Mouse (Mus musculus): ENCODE measurements around the gene Pla2g3. TPM values are rescaled to one million over a fixed set of nuclear protein-coding genes. Genes with fewer than 3 reads are reported as not detected.

The Pla2g3 gene
- polyA plus RNA-seq, 1 experiment = 0.87 TPM

- no peak for DNase-seq (ENCODE audit: low read depth, low spot score)
- WGBS = 75% methylated on average over 5 of the region's 5 CpGs
Measured at GRCm38 (mm10) chr11:3489036-3489435, 952 bp downstream of the Pla2g3 start.

GRCm38 (mm10) chr11:3492748-3493147 lies 4.7 kb downstream of the Pla2g3 start:
- DNase-seq (ENCODE audit: low read depth, low spot score) = no peak
- 42% methylated on average over 4 of the region's 4 CpGs for WGBS

GRCm38 (mm10) chr11:3494857-3495256 lies 6.8 kb downstream of the Pla2g3 start:
- no peak for DNase-seq (ENCODE audit: low read depth, low spot score)
- WGBS = 89% methylated on average over 17 of the region's 17 CpGs

- 92% methylated on average over 14 of the region's 14 CpGs for WGBS
- no peak for DNase-seq (ENCODE audit: low read depth, low spot score)
Measured at GRCm38 (mm10) chr11:3495496-3495895, 7.4 kb downstream of the Pla2g3 start.

- DNase-seq (ENCODE audit: low read depth, low spot score) = no peak
- WGBS = 31% methylated on average over 5 of the region's 5 CpGs
Measured at GRCm38 (mm10) chr11:3496756-3497155, 8.7 kb downstream of the Pla2g3 start.

- 88% methylated on average over 1 of the region's 1 CpGs for WGBS
- no peak for DNase-seq (ENCODE audit: low read depth, low spot score)
Measured at GRCm38 (mm10) chr11:3497296-3497695, 9.2 kb downstream of the Pla2g3 start.

GRCm38 (mm10) chr11:3502057-3502456 lies 14.0 kb downstream of the Pla2g3 start:
- DNase-seq (ENCODE audit: low read depth, low spot score) = no peak
- WGBS = 83% methylated on average over 17 of the region's 17 CpGs

- 86% methylated on average over 18 of the region's 18 CpGs for WGBS
- no peak for DNase-seq (ENCODE audit: low read depth, low spot score)
Measured at GRCm38 (mm10) chr11:3502459-3503072, 14.5 kb downstream of the Pla2g3 start.

GRCm38 (mm10) chr11:3503755-3504693 lies 15.9 kb downstream of the Pla2g3 start:
- DNase-seq (ENCODE audit: low read depth, low spot score) = no peak
- WGBS = 34% methylated on average over 11 of the region's 11 CpGs

GRCm38 (mm10) chr11:3508226-3508625 lies 20.1 kb downstream of the Pla2g3 start:
- WGBS = 23% methylated on average over 7 of the region's 7 CpGs
- no peak for DNase-seq (ENCODE audit: low read depth, low spot score)

GRCm38 (mm10) chr11:3509181-3510085 lies 21.3 kb downstream of the Pla2g3 start:
- DNase-seq (ENCODE audit: low read depth, low spot score) = no peak
- 19% methylated on average over 8 of the region's 8 CpGs for WGBS

GRCm38 (mm10) chr11:3510321-3510720 lies 22.2 kb downstream of the Pla2g3 start:
- DNase-seq (ENCODE audit: low read depth, low spot score) = no peak
- WGBS = 15% methylated on average over 2 of the region's 2 CpGs

- no peak for DNase-seq (ENCODE audit: low read depth, low spot score)
- WGBS = 89% methylated on average over 6 of the region's 6 CpGs
Measured at GRCm38 (mm10) chr11:3513291-3513690, 25.2 kb downstream of the Pla2g3 start.

- WGBS = under 1% methylated on average over 26 of the region's 26 CpGs
- DNase-seq (ENCODE audit: low read depth, low spot score) = peak; percentile 77
Measured at GRCm38 (mm10) chr11:3514529-3515054, 26.5 kb downstream of the Pla2g3 start, which contains the start of gene Selenom. Gene Selenom (plus strand): TSS chr11:3514684.

GRCm38 (mm10) chr11:3515216-3515615 lies 27.1 kb downstream of the Pla2g3 start:
- WGBS = 22% methylated on average over 4 of the region's 4 CpGs
- DNase-seq (ENCODE audit: low read depth, low spot score) = no peak

- WGBS = 40% methylated on average over 4 of the region's 4 CpGs
- DNase-seq (ENCODE audit: low read depth, low spot score) = no peak
Measured at GRCm38 (mm10) chr11:3515637-3516036, 27.6 kb downstream of the Pla2g3 start.

- DNase-seq (ENCODE audit: low read depth, low spot score) = no peak
- WGBS = 46% methylated on average over 5 of the region's 5 CpGs
Measured at GRCm38 (mm10) chr11:3516121-3516520, 28.0 kb downstream of the Pla2g3 start.

- WGBS = 19% methylated on average over 50 of the region's 50 CpGs
- DNase-seq (ENCODE audit: low read depth, low spot score) = no peak
Measured at GRCm38 (mm10) chr11:3516859-3517845, 29.1 kb downstream of the Pla2g3 start.

All from large intestine, adult 2 months (tissue).